In the genomic region with DNA sequence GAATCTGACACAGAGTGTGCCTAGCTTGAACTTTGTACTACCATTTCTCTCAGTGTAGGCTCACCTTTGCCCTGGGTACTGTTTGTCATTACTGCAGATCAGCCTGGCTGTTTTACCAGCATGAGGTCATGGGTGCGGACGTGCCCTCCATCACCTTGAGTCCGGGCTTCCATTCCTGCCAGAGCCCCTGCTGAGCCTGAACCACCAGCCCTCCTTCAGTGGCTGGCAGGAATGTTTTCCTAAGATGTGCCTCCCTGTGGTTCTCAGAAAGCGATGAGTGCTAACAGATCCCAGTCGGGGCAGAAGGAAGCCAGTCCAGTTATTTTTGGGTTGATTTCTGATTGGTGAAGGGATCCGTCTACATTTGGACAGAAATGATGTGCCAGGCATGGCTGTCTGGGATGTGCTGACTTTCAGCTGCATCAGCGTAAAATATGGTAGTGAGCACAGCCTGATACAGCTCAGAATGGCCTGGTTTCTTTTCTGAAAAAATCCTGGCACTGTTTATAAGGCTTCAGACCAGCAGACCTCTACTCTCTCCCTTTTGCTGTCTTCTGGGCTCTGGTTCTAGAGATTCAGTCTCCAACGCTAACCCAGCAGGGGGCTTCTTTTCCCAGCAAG, we compare ENCODE assay signal across 12 mouse cellular contexts.
DNase-seq lines count a peak whose midpoint lies in the region; ATAC-seq lines count a peak whose summit lies in the region.
"Had no signal": no experiment of that assay in that cellular context is flagged by ENCODE, and none has a peak within 500 bp of the region (broad histone marks: within the 10 kb centered on the region; RNA-seq: fewer than 3 reads in every experiment).

No protein-coding gene starts in this region.

- 13% methylated on average over 8 of the region's 8 CpGs for WGBS in heart, embryonic 14.5 days
- 39% methylated on average over 8 of the region's 8 CpGs for WGBS in midbrain, embryonic 10.5 days
- WGBS in midbrain, embryonic 13.5 days = 48% methylated on average over 8 of the region's 8 CpGs
- WGBS in embryonic facial prominence, embryonic 12.5 days = 33% methylated on average over 8 of the region's 8 CpGs
- 37% methylated on average over 8 of the region's 8 CpGs for WGBS in stomach, embryonic 16.5 days
- 44% methylated on average over 8 of the region's 8 CpGs for WGBS in forebrain, embryonic 10.5 days

- 0 out of 2 replicates have a peak overlapping the region, but pooled peaks have one; percentile 5 for H3K4me2 ChIP-seq in heart, embryonic 14.5 days (ENCODE audit: low read length)
- no peak overlapping the region for H3K4me2 ChIP-seq in midbrain, embryonic 13.5 days (replicated peaks)
- no peak overlapping the region for H3K4me2 ChIP-seq in embryonic facial prominence, embryonic 12.5 days (replicated peaks)
- no peak overlapping the region for H3K4me2 ChIP-seq in stomach, embryonic 16.5 days (ENCODE audit: low read depth, low read length)
- H3K4me2 ChIP-seq: forebrain, embryonic 12.5 days; liver, embryonic 15.5 days had no signal

- H3K27me3 ChIP-seq in heart, embryonic 14.5 days (ENCODE audit: control insufficient read depth, insufficient read depth, low read length) = no peaks in the 10 kb centered on the region
- no peaks in the 10 kb centered on the region for H3K27me3 ChIP-seq in midbrain, embryonic 10.5 days (ENCODE audit: low read depth, poor library complexity, severe bottlenecking)
- H3K27me3 ChIP-seq in midbrain, embryonic 13.5 days = no peaks in the 10 kb centered on the region
- no peaks in the 10 kb centered on the region for H3K27me3 ChIP-seq in embryonic facial prominence, embryonic 12.5 days
- H3K27me3 ChIP-seq in stomach, embryonic 16.5 days (ENCODE audit: control insufficient read depth, insufficient read depth, low read length) = no peaks in the 10 kb centered on the region
- H3K27me3 ChIP-seq in forebrain, embryonic 10.5 days (ENCODE audit: poor library complexity, severe bottlenecking) = no peaks in the 10 kb centered on the region
- H3K27me3 ChIP-seq: forebrain, embryonic 12.5 days; liver, embryonic 15.5 days had no signal

- H3K9me3 ChIP-seq in heart, embryonic 14.5 days (ENCODE audit: control insufficient read depth, low read length) = no peaks in the 10 kb centered on the region
- 0 out of 2 replicates have a peak, but pooled peaks cover 3% of the 10 kb centered on the region for H3K9me3 ChIP-seq in midbrain, embryonic 10.5 days (replicated peaks)
- H3K9me3 ChIP-seq in midbrain, embryonic 13.5 days = no peaks in the 10 kb centered on the region
- no peaks in the 10 kb centered on the region for H3K9me3 ChIP-seq in embryonic facial prominence, embryonic 12.5 days
- H3K9me3 ChIP-seq in stomach, embryonic 16.5 days (replicated peaks; ENCODE audit: control insufficient read depth, low read length) = no peaks in the 10 kb centered on the region
- no peaks in the 10 kb centered on the region for H3K9me3 ChIP-seq in forebrain, embryonic 10.5 days
- H3K9me3 ChIP-seq: forebrain, embryonic 12.5 days; liver, embryonic 15.5 days had no signal

- no peak overlapping the region for H3K4me3 ChIP-seq in heart, embryonic 14.5 days (ENCODE audit: control insufficient read depth in 1 of 2, insufficient read depth in 1 of 2, low read depth in 1 of 2, low read length in 2 of 2)
- H3K4me3 ChIP-seq in midbrain, embryonic 10.5 days = no peak overlapping the region
- no peak overlapping the region for H3K4me3 ChIP-seq in midbrain, embryonic 13.5 days (replicated peaks)
- H3K4me3 ChIP-seq in embryonic facial prominence, embryonic 12.5 days = no peak overlapping the region
- H3K4me3 ChIP-seq in stomach, embryonic 16.5 days (replicated peaks; ENCODE audit: low read length) = no peak overlapping the region
- H3K4me3 ChIP-seq in forebrain, embryonic 10.5 days = no peak overlapping the region
- H3K4me3 ChIP-seq: forebrain, embryonic 12.5 days; liver, embryonic 15.5 days had no signal

- peak overlapping the region; percentile 62 to 80 for H3K27ac ChIP-seq in heart, embryonic 14.5 days (replicated peaks in 1 of 2; ENCODE audit: control insufficient read depth in 1 of 2, insufficient read depth in 1 of 2, low read depth in 2 of 2, low read length in 2 of 2)
- peak overlapping the region; percentile 46 for H3K27ac ChIP-seq in midbrain, embryonic 10.5 days (replicated peaks)
- H3K27ac ChIP-seq in midbrain, embryonic 13.5 days = no peak overlapping the region
- peak overlapping the region; percentile 65 for H3K27ac ChIP-seq in embryonic facial prominence, embryonic 12.5 days
- no peak overlapping the region for H3K27ac ChIP-seq in stomach, embryonic 16.5 days (ENCODE audit: low read length)
- no peak overlapping the region for H3K27ac ChIP-seq in forebrain, embryonic 10.5 days
- H3K27ac ChIP-seq: forebrain, embryonic 12.5 days; liver, embryonic 15.5 days had no signal

- ATAC-seq in heart, embryonic 14.5 days (ENCODE audit: insufficient number of reproducible peaks, insufficient read depth, low FRiP score, low read depth) = peak; percentile 61; the same call in 1 of the 2 replicates
- no peak for ATAC-seq in midbrain, embryonic 13.5 days
- ATAC-seq in embryonic facial prominence, embryonic 12.5 days (ENCODE audit: insufficient number of reproducible peaks, insufficient read depth, low FRiP score, low TSS enrichment) = no peak
- ATAC-seq in stomach, embryonic 16.5 days (ENCODE audit: insufficient read depth, low FRiP score) = no peak

- no peak for DNase-seq in heart, adult 9 months (ENCODE audit: low spot score in 2 of 2)
- peak; percentile 20 for DNase-seq in midbrain, embryonic 10.5 days (ENCODE audit: low spot score)
- DNase-seq in thymus, postnatal 36 days = no peak
- no peak for DNase-seq in forebrain, embryonic 10.5 days (ENCODE audit: extremely low spot score, low spot score)
- DNase-seq: gastrocnemius, postnatal 14 days; thymus, postnatal 4 days had no signal

- H3K36me3 ChIP-seq in heart, embryonic 14.5 days (ENCODE audit: control insufficient read depth, insufficient read depth, low read length) = no peaks in the 10 kb centered on the region
- H3K36me3 ChIP-seq in midbrain, embryonic 10.5 days = no peaks in the 10 kb centered on the region
- H3K36me3 ChIP-seq in midbrain, embryonic 13.5 days = no peaks in the 10 kb centered on the region
- no peaks in the 10 kb centered on the region for H3K36me3 ChIP-seq in embryonic facial prominence, embryonic 12.5 days
- H3K36me3 ChIP-seq in stomach, embryonic 16.5 days (ENCODE audit: control insufficient read depth, insufficient read depth, low read length) = no peaks in the 10 kb centered on the region
- no peaks in the 10 kb centered on the region for H3K36me3 ChIP-seq in forebrain, embryonic 10.5 days (replicated peaks)
- H3K36me3 ChIP-seq: forebrain, embryonic 12.5 days; liver, embryonic 15.5 days had no signal

- H3K4me1 ChIP-seq in heart, embryonic 14.5 days (ENCODE audit: control insufficient read depth in 2 of 2, insufficient read depth in 2 of 2, low read length in 2 of 2) = peaks cover 3 to 8% of the 10 kb centered on the region in 2 experiments; a peak in 3 of 4 replicates
- peaks cover 4% of the 10 kb centered on the region; the same call in 1 of the 2 replicates for H3K4me1 ChIP-seq in midbrain, embryonic 10.5 days
- no peaks in the 10 kb centered on the region for H3K4me1 ChIP-seq in midbrain, embryonic 13.5 days (replicated peaks)
- peaks cover 14% of the 10 kb centered on the region; the same call in 1 of the 2 replicates for H3K4me1 ChIP-seq in embryonic facial prominence, embryonic 12.5 days
- H3K4me1 ChIP-seq in stomach, embryonic 16.5 days (ENCODE audit: control insufficient read depth, insufficient read depth, low read length) = peaks cover 9% of the 10 kb centered on the region; the same call in 1 of the 2 replicates
- H3K4me1 ChIP-seq in forebrain, embryonic 10.5 days = peaks cover 9% of the 10 kb centered on the region; the same call in 1 of the 2 replicates
- H3K4me1 ChIP-seq: forebrain, embryonic 12.5 days; liver, embryonic 15.5 days had no signal

- no peak overlapping the region for H3K9ac ChIP-seq in heart, embryonic 14.5 days (ENCODE audit: low read length)
- H3K9ac ChIP-seq in midbrain, embryonic 13.5 days (replicated peaks) = no peak overlapping the region
- H3K9ac ChIP-seq in embryonic facial prominence, embryonic 12.5 days = no peak overlapping the region
- H3K9ac ChIP-seq in stomach, embryonic 16.5 days (ENCODE audit: low read length) = peak overlapping the region; percentile 2; the same call in 1 of the 2 replicates
- H3K9ac ChIP-seq: forebrain, embryonic 12.5 days; liver, embryonic 15.5 days had no signal

Comparison
In these comparisons a context has a peak if more than half of its experiments do, and no peak if none do; other contexts are left out.
1. H3K27ac ChIP-seq: peak in heart, embryonic 14.5 days (2 of 2), midbrain, embryonic 10.5 days (single experiment) and embryonic facial prominence, embryonic 12.5 days (single experiment); none in midbrain, embryonic 13.5 days (single experiment), stomach, embryonic 16.5 days (single experiment) and forebrain, embryonic 10.5 days (single experiment).